Mouse (Mus musculus) kidney, postnatal 0 days (tissue): Measurements from ENCODE around the gene Capn1. TPM values are rescaled to one million over a fixed set of nuclear protein-coding genes. Genes with fewer than 3 reads are reported as not detected.
A peak's percentile ranks its signal among the peaks of the same experiment; 100 is the strongest.

Source experiments
- ATAC-seq: fragments of 200-750 bp; cut with Nextera tagmentation; replicated peaks from 2 replicates; pipeline ENCODE4 v1.8.0; 2017; ENCODE audit warnings: low read depth, moderate number of reproducible peaks, moderate TSS enrichment, moderate library complexity; ENCODE audit not compliant: low FRiP score
- DNase-seq: peaks from one replicate; pipeline ENCODE4 v3.0.0-alpha.2; 2016; ENCODE audit warnings: low spot score
- H3K27ac ChIP-seq: fragments of 300-500 bp; sonication (generic); 2 replicates; pipeline ENCODE4 v1.5.1; 2014; ENCODE audit warnings: mild to moderate bottlenecking
- H3K27me3 ChIP-seq: fragments of 300-500 bp; sonication (generic); 2 replicates; pipeline ENCODE4 v1.6.1; 2014; ENCODE audit warnings: low read length, mixed read lengths; ENCODE audit not compliant: insufficient read depth
- H3K36me3 ChIP-seq: fragments of 300-500 bp; sonication (generic); 2 replicates; pipeline ENCODE4 v1.6.1; 2014; ENCODE audit warnings: low read length, mixed read lengths; ENCODE audit not compliant: insufficient read depth
- H3K4me1 ChIP-seq: fragments of 300-500 bp; sonication (generic); replicated peaks from 2 replicates; pipeline ENCODE4 v1.6.1; 2014; ENCODE audit warnings: antibody characterized with exemption, low read length, mixed read lengths; ENCODE audit not compliant: insufficient read depth
- H3K4me2 ChIP-seq: fragments of 300-500 bp; sonication (generic); 2 replicates; pipeline ENCODE4 v1.6.1; 2014; ENCODE audit warnings: mild to moderate bottlenecking, low read length, moderate library complexity, mixed read lengths
- H3K4me3 ChIP-seq: fragments of 300-500 bp; sonication (generic); replicated peaks from 2 replicates; pipeline ENCODE4 v1.5.1; 2014; ENCODE audit warnings: low read depth, low read length
- H3K9ac ChIP-seq: fragments of 300-500 bp; sonication (generic); 2 replicates; pipeline ENCODE4 v1.6.1; 2014; ENCODE audit warnings: low read depth, low read length
- H3K9me3 ChIP-seq: fragments of 300-500 bp; sonication (generic); replicated peaks from 2 replicates; pipeline ENCODE4 v1.6.1; 2016; ENCODE audit warnings: low read length, inconsistent platforms, mixed read lengths
- CTCF ChIP-seq: IDR thresholded peaks from 2 replicates; pipeline ENCODE4 v1.5.1; 2016; ENCODE audit warnings: antibody characterized with exemption, low read depth, mild to moderate bottlenecking, moderate library complexity
- WGBS: fragments of 180-500 bp; shearing (Covaris S2); extraction: QIAGEN DNeasy Blood & Tissue Kit; methylation state at CpG from one replicate; pipeline ENCODE4 v1.1.7; 2014; 5-methylcytosine and 5-hydroxymethylcytosine counted together
- polyA plus RNA-seq: library from polyadenylated mRNA; unstranded; fragments of >200 nt; fragmentation: Nextera tagmentation; extraction: Ambion mirVana; gene quantifications from 2 replicates; pipeline ENCODE4 v1.2.1, GENCODE M21; 2015

Capn1 gene
- polyA plus RNA-seq, 1 experiment from 2014 or later: 13.5 TPM

GRCm38 (mm10) chr19:5963883-5964562, 51.7 kb downstream of the Capn1 start, which contains the start of gene Pola2:
TSS of gene Pola2 (minus strand) at chr19:5964202.
- H3K9ac ChIP-seq: peak within 1 kb of the TSS; percentile 59
- peak within 1 kb of the TSS; percentile 89 for H3K4me2 ChIP-seq
- peak within 1 kb of the TSS; percentile 9; the same call in 1 of the 2 replicates for H3K27ac ChIP-seq
- peak within 1 kb of the TSS; percentile 54 for H3K4me3 ChIP-seq
- no peaks in the 10 kb centered on the region for H3K27me3 ChIP-seq
- ATAC-seq (peak; percentile 71), DNase-seq (peak; percentile 91)
- H3K9me3 ChIP-seq: no peaks in the 10 kb centered on the region
- H3K4me1 ChIP-seq: peaks cover 6% of the 10 kb centered on the region; the same call in 1 of the 2 replicates
- under 1% methylated on average over 50 of the region's 50 CpGs for WGBS
- peaks cover 6% of the 10 kb centered on the region; the same call in 1 of the 2 replicates for H3K36me3 ChIP-seq
- TF ChIP-seq CTCF: peak; percentile 35; the same call in 1 of the 2 replicates

- 10% methylated on average over 1 of the region's 1 CpGs for WGBS
- ATAC-seq (no peak), DNase-seq (peak; percentile 27)
These were observed 53.0 kb downstream of the Capn1 start for GRCm38 (mm10) chr19:5962651-5963050.

DNA sequence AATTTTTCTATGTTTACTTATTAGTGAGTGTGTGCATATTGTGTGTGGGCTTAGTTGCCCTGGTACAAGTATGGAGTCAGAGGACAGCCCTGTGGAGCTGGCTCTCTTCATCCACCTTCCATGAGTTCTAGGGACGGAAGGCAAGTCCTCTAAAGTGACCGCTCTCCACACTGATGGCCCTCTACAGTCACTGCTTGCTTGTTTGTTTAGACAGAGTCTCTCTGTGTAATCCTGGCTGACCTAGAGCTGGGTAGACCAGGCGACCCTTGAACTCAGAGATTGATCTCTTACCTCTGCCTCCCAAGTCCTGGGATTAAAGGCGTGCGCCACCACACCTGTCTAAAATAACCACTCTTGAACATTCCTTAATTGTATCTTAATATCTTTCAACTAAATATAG, 58.3 kb downstream of the Capn1 start:
- TF ChIP-seq CTCF: no peak
- ATAC-seq (no peak), DNase-seq (no peak)
- WGBS: 88% methylated on average over 5 of the region's 5 CpGs
- no peak overlapping the region for H3K9ac ChIP-seq
- H3K4me2 ChIP-seq: no peak overlapping the region
- H3K4me1 ChIP-seq: peaks cover 30% of the 10 kb centered on the region
- no peak overlapping the region for H3K4me3 ChIP-seq
- no peaks in the 10 kb centered on the region for H3K27me3 ChIP-seq
- H3K9me3 ChIP-seq: no peaks in the 10 kb centered on the region
- H3K36me3 ChIP-seq: peaks cover 6% of the 10 kb centered on the region; the same call in 1 of the 2 replicates
- H3K27ac ChIP-seq: no peak overlapping the region

More at GRCm38 (mm10) chr19:5962651-5963050, 53.0 kb downstream of the Capn1 start:
- H3K27me3 ChIP-seq: no peaks in the 10 kb centered on the region
- no peak overlapping the region for H3K27ac ChIP-seq
- peak; percentile 45 for TF ChIP-seq CTCF
- H3K4me1 ChIP-seq: peaks cover 6% of the 10 kb centered on the region; the same call in 1 of the 2 replicates
- H3K36me3 ChIP-seq: peaks cover 6% of the 10 kb centered on the region; the same call in 1 of the 2 replicates
- H3K9ac ChIP-seq: no peak overlapping the region
- peak overlapping the region; percentile 89 for H3K4me2 ChIP-seq
- no peak overlapping the region for H3K4me3 ChIP-seq
- H3K9me3 ChIP-seq: no peaks in the 10 kb centered on the region

GRCm38 (mm10) chr19:5956685-5957084, 59.0 kb downstream of the Capn1 start:
- DNase-seq (peak; percentile 91), ATAC-seq (no peak; the same call in 1 of the 2 replicates)
- Histone ChIP-seq H3K4me1 (peaks cover 35% of the 10 kb centered on the region), H3K36me3 (peaks cover 7% of the 10 kb centered on the region; the same call in 1 of the 2 replicates), H3K4me3 (no peak overlapping the region), H3K9me3 (no peaks in the 10 kb centered on the region), H3K4me2 (no peak overlapping the region), H3K27ac (no peak overlapping the region), H3K9ac (no peak overlapping the region), H3K27me3 (no peaks in the 10 kb centered on the region)
- WGBS: 13% methylated on average over 3 of the region's 3 CpGs
- peak; percentile 97 for TF ChIP-seq CTCF

- Histone ChIP-seq H3K9ac (no peak overlapping the region), H3K9me3 (no peaks in the 10 kb centered on the region), H3K27ac (peak overlapping the region; percentile 72), H3K4me1 (peaks cover 39% of the 10 kb centered on the region), H3K36me3 (peaks cover 10% of the 10 kb centered on the region; the same call in 1 of the 2 replicates), H3K27me3 (no peaks in the 10 kb centered on the region), H3K4me3 (0 out of 2 replicates have a peak overlapping the region, but pooled peaks have one; percentile 18), H3K4me2 (peak overlapping the region; percentile 48)
- ATAC-seq (peak; percentile 16; the same call in 1 of the 2 replicates), DNase-seq (peak; percentile 83)
- TF ChIP-seq CTCF: no peak
- WGBS: 45% methylated on average over 28 of the region's 28 CpGs
These were observed 59.7 kb downstream of the Capn1 start for GRCm38 (mm10) chr19:5955704-5956670.

DNA sequence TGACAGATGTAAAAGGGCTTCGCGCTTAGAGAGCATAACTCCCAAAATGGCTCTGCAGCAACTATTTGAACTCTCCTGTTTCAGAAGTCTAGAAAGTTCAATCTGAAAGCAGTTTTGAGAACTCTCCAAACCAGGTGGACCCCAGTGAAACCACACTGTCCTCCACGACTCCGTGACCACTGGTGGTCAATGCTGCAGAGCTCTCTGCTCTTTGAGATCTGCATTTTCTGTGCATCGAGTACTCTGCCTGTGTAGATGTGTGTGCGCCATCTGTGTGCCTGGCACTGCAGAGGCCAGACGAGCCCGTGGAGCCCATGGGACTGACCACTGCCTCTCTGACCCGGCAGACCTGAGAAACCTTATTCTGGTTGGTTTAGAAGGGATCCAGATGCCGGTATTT, 60.8 kb downstream of the Capn1 start:
- Histone ChIP-seq H3K4me3 (no peak overlapping the region), H3K27ac (peak overlapping the region; percentile 72), H3K36me3 (peaks cover 20% of the 10 kb centered on the region), H3K4me2 (no peak overlapping the region), H3K9me3 (no peaks in the 10 kb centered on the region), H3K27me3 (no peaks in the 10 kb centered on the region), H3K4me1 (peaks cover 39% of the 10 kb centered on the region), H3K9ac (no peak overlapping the region)
- TF ChIP-seq CTCF: no peak
- DNase-seq (no peak), ATAC-seq (no peak)
- WGBS: 59% methylated on average over 10 of the region's 10 CpGs
